Mouse (Mus musculus) regulatory T cell (primary cell): ENCODE measurements around the gene Mup10.

ENCODE experiments used
- in situ Hi-C: fragments of 300-600 bp; cut with MboI, MseI; formaldehyde crosslinking; loops from one replicate; pipeline ENCODE4 v1.15.1; 2025; ENCODE audit warnings: high pct_unique_total_duplicates

Mup10 gene

GRCm38 (mm10) chr4:60582099-60582498 is at the start of gene Mup10:
Gene Mup10 (minus strand): TSS chr4:60582199.
- in situ Hi-C loops: loop anchor here (10.0 kb wide), 1 partner anchor 83 kb away; the partner anchor contains the start of gene Mup11
